Mouse (Mus musculus) stomach, postnatal 0 days (tissue): ENCODE measurements at regions not wholly inside any gene's neighbourhood (a gene's known extent, or its start where the extent isn't known, plus 50 kb on each side); places are given as distances from the start of the nearest gene placed in this dataset.
A peak's percentile ranks its signal among the peaks of the same experiment; 100 is the strongest.

Source experiments
- ATAC-seq: fragments of 200-750 bp; cut with Nextera tagmentation; 2 replicates; pipeline ENCODE4 v1.8.0; 2017; ENCODE audit not compliant: low FRiP score, low TSS enrichment
- DNase-seq: peaks from one replicate; pipeline ENCODE4 v3.0.0-alpha.2; 2016; ENCODE audit warnings: low spot score
- H3K27ac ChIP-seq: fragments of 300-500 bp; sonication (generic); replicated peaks from 2 replicates; pipeline ENCODE4 v1.5.1; 2014; ENCODE audit warnings: mild to moderate bottlenecking, control low read depth
- H3K27me3 ChIP-seq: fragments of 300-500 bp; sonication (generic); 2 replicates; pipeline ENCODE4 v1.6.1; 2014; ENCODE audit warnings: low read length; ENCODE audit not compliant: control insufficient read depth, insufficient read depth
- H3K36me3 ChIP-seq: fragments of 300-500 bp; sonication (generic); 2 replicates; pipeline ENCODE4 v1.6.1; 2014; ENCODE audit warnings: low read length, mixed read lengths; ENCODE audit not compliant: control insufficient read depth, insufficient read depth
- H3K4me1 ChIP-seq: fragments of 300-500 bp; sonication (generic); replicated peaks from 2 replicates; pipeline ENCODE4 v1.6.1; 2014; ENCODE audit warnings: antibody characterized with exemption; ENCODE audit not compliant: control insufficient read depth, insufficient read depth
- H3K4me2 ChIP-seq: fragments of 300-500 bp; sonication (generic); replicated peaks from 2 replicates; pipeline ENCODE4 v1.6.1; 2014; ENCODE audit warnings: low read depth, mild to moderate bottlenecking, control low read depth, moderate library complexity
- H3K4me3 ChIP-seq: fragments of 300-500 bp; sonication (generic); 2 replicates; pipeline ENCODE4 v1.5.1; 2014; ENCODE audit warnings: low read depth, low read length, control low read depth
- H3K9ac ChIP-seq: fragments of 300-500 bp; sonication (generic); 2 replicates; pipeline ENCODE4 v1.6.1; 2014; ENCODE audit warnings: mild to moderate bottlenecking, low read length, control low read depth, mixed read lengths
- H3K9me3 ChIP-seq: fragments of 300-500 bp; sonication (generic); 2 replicates; pipeline ENCODE4 v1.6.1; 2016; ENCODE audit warnings: low read length; ENCODE audit not compliant: control insufficient read depth
- CTCF ChIP-seq: IDR thresholded peaks from 2 replicates; pipeline ENCODE4 v1.5.1; 2016; ENCODE audit warnings: antibody characterized with exemption, low read depth, mild to moderate bottlenecking, moderate library complexity
- EP300 ChIP-seq: optimal IDR thresholded peaks from 2 replicates; pipeline ENCODE3; 2016; ENCODE audit warnings: antibody characterized with exemption
- WGBS: fragments of 180-500 bp; shearing (Covaris S2); extraction: QIAGEN DNeasy Blood & Tissue Kit; methylation state at CpG from one replicate; pipeline ENCODE4 v1.1.7; 2014; 5-methylcytosine and 5-hydroxymethylcytosine counted together

DNA sequence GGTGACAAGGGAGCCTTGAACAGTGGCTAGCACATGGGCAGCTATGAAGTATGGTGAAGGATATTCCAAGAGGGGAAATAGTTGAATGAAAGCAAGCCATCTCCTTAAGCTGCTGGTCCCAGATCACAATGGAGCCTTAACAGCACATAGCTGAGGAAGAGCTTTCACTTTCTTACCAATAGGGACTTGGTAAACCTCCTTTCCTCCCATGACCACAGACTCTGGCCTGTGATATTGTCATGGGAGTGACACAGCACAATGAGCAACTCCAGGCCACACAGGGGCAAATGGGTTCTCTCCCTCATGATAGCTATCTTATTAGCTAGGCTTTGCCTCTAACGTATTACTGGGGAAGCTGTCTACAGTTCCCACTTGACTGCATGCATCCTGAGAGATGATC is 113.5 kb upstream of the Snx19 start:
- TF ChIP-seq CTCF (no peak), EP300 (no peak)
- no peak for DNase-seq
- ATAC-seq: no peak
- Histone ChIP-seq H3K9ac (no peak overlapping the region), H3K4me3 (no peak overlapping the region), H3K9me3 (no peaks in the 10 kb centered on the region), H3K27me3 (no peaks in the 10 kb centered on the region), H3K4me2 (no peak overlapping the region), H3K4me1 (no peaks in the 10 kb centered on the region), H3K27ac (no peak overlapping the region), H3K36me3 (no peaks in the 10 kb centered on the region)
- 90% methylated on average over 1 of the region's 1 CpGs for WGBS

DNA sequence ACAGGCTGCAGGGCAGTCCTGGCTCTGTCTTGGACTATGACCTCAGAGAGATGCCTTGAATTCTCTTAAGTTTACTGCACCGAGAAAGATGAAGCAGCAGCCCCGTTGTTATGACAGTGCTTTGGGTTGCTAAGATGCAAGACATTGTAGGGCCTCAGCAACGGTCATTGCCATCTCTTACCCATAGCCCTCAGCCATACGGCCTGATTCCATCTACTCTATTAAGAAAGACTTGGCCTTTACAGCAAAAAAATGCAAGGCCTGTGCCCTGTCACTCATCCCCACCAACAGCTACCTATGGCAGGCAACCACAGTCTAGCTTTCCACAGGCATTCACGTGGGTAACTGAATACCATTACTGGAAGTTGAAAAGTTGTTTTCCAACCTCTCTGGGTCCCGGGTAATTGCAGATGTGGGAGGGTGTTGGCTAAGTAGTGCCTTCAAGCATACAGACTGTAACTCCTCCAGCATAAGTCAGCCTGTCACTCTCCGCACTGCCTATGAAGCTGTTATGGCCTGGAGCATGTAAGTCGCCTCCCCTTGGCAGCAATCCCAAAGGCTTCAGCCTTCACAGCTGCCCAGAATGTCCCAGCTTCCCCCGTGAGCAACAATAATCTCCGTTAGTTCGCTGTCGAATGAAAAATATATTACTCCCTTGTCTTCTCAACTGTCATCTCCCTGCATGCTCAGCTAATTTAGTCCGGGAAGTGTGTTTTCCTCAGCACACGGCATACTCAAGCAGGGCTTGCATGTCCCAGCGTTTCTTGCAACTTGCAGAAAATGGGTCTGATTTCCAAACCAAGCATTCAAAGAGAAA is 112.3 kb upstream of the Snx19 start:
- ATAC-seq (no peak), DNase-seq (peak; percentile 13)
- Histone ChIP-seq H3K36me3 (no peaks in the 10 kb centered on the region), H3K27me3 (no peaks in the 10 kb centered on the region), H3K4me3 (no peak overlapping the region), H3K27ac (no peak overlapping the region), H3K4me1 (no peaks in the 10 kb centered on the region), H3K9ac (no peak overlapping the region), H3K9me3 (no peaks in the 10 kb centered on the region), H3K4me2 (peak overlapping the region; percentile 12)
- WGBS: 46% methylated on average over 15 of the region's 15 CpGs
- no peak for TF ChIP-seq CTCF
- TF ChIP-seq EP300: no peak

DNA sequence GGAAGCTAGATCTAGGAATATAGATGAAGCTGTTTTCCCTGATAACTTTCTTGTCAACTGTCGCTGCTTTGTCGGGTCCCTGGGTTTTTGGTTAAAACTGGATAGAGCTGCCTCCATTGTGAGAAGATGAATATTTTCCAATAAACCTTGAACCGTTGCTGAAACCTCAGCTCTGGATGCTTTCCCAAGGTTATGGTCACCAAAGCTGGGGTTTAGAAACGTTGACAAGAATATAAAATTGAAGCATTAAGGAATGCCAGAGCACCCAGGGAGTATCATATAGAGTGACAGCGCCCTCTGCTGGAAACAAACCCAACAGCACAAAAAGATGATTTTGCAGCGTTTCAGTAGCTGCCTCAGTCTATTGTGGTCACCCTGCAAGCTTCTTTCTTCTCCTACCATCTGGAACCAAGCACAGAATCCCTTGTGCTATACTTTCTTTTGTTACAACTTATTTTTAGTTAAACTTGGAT is 111.7 kb upstream of the Snx19 start:
- H3K27ac ChIP-seq: no peak overlapping the region
- ATAC-seq: no peak
- 31% methylated on average over 6 of the region's 6 CpGs for WGBS
- no peak overlapping the region for H3K4me3 ChIP-seq
- peak; percentile 18 for DNase-seq
- no peaks in the 10 kb centered on the region for H3K36me3 ChIP-seq
- H3K4me2 ChIP-seq: peak overlapping the region; percentile 12
- H3K27me3 ChIP-seq: no peaks in the 10 kb centered on the region
- H3K9me3 ChIP-seq: no peaks in the 10 kb centered on the region
- no peak for TF ChIP-seq EP300
- TF ChIP-seq CTCF: peak; percentile 77
- H3K9ac ChIP-seq: no peak overlapping the region
- no peaks in the 10 kb centered on the region for H3K4me1 ChIP-seq

DNA sequence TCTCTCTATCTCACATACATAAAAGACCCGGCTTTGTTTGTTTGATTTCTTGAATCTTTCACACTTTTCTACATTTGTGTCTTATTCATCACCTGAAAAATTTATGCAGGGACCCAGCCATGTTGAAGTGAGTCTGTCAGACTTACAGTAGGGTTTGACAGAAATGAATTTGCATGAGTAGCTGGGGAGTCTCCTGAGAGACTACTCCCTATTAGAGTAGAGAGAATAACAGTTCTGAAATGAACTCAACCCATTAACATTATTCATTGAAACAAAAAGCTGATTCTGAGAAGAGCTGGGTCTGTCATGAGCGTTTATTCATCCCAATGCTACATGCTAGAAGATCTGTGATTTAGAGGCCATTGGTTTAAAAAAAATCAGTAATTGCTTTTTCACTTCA is 82.0 kb upstream of the Snx19 start:
- H3K27ac ChIP-seq: no peak overlapping the region
- H3K9ac ChIP-seq: no peak overlapping the region
- no peaks in the 10 kb centered on the region for H3K27me3 ChIP-seq
- no peak for TF ChIP-seq CTCF
- TF ChIP-seq EP300: no peak
- no peak for ATAC-seq
- H3K9me3 ChIP-seq: no peaks in the 10 kb centered on the region
- WGBS: 65% methylated on average over 2 of the region's 2 CpGs
- H3K36me3 ChIP-seq: no peaks in the 10 kb centered on the region
- no peak overlapping the region for H3K4me3 ChIP-seq
- no peaks in the 10 kb centered on the region for H3K4me1 ChIP-seq
- no peak overlapping the region for H3K4me2 ChIP-seq
- no peak for DNase-seq

DNA sequence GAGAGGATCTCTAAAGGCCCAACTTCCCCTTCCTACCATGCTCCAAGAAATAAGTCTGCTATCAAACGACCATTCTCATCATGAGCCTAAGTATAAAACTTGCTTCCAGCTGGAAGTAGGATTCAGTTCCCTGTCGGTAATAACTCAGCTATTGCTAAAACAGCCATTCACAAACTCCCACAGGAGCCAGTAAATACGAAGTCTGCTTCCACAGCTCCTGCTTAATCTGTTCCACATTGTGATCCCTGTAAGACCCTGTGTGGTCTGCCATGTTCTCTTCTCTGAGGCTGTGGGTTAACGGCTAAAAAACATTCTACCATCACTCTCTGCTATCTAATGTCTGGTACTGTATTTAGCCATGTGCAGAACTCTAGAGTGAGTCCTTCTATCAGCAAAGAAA is 72.9 kb upstream of the Snx19 start:
- DNase-seq (no peak), ATAC-seq (no peak)
- Histone ChIP-seq H3K4me2 (no peak overlapping the region), H3K9me3 (no peaks in the 10 kb centered on the region), H3K4me1 (no peaks in the 10 kb centered on the region), H3K4me3 (no peak overlapping the region), H3K9ac (no peak overlapping the region), H3K27me3 (no peaks in the 10 kb centered on the region), H3K36me3 (no peaks in the 10 kb centered on the region), H3K27ac (no peak overlapping the region)
- 75% methylated on average over 4 of the region's 4 CpGs for WGBS
- TF ChIP-seq CTCF (no peak), EP300 (no peak)

DNA sequence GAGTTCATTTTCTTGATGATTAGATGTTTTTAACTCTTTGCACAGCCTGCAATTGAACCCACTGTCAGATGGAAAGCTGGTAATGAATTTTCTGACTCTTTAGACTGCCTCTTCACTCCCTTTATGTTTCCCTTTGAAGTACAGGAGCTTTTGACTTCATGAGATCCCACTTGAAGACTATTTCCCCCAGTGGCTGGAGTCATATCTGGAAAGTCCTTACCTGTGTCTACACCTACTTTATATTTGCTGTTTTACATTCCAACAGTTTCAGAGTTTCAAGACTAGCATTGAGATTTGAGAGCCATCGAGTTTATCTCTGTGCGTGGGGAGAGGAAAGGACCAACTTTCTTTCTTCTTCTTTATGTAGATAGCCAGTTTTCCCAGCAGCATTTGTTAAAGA is 71.3 kb upstream of the Snx19 start:
- 80% methylated on average over 2 of the region's 2 CpGs for WGBS
- H3K4me1 ChIP-seq: no peaks in the 10 kb centered on the region
- DNase-seq (no peak), ATAC-seq (no peak)
- H3K27ac ChIP-seq: no peak overlapping the region
- no peak overlapping the region for H3K4me2 ChIP-seq
- H3K9ac ChIP-seq: no peak overlapping the region
- no peak for TF ChIP-seq EP300
- no peaks in the 10 kb centered on the region for H3K36me3 ChIP-seq
- H3K27me3 ChIP-seq: no peaks in the 10 kb centered on the region
- no peaks in the 10 kb centered on the region for H3K9me3 ChIP-seq
- H3K4me3 ChIP-seq: no peak overlapping the region
